Mouse (Mus musculus): ENCODE measurements at regions not wholly inside any gene's neighbourhood (a gene's known extent, or its start where the extent isn't known, plus 50 kb on each side); places are given as distances from the start of the nearest gene placed in this dataset.
"Not testable (repeated sequence)": the region's sequence is repeated elsewhere in the genome, so short reads cannot be mapped to it uniquely, and the experiment has no call there.

- H3K4me3 ChIP-seq (ENCODE audit: low read depth, low read length); H3K4me2 ChIP-seq (ENCODE audit: low read length); H3K27me3 ChIP-seq (replicated peaks; ENCODE audit: control insufficient read depth, insufficient read depth, low read length); H3K9ac ChIP-seq (ENCODE audit: low read length); H3K36me3 ChIP-seq (ENCODE audit: control insufficient read depth, insufficient read depth, low read length); H3K27ac ChIP-seq (ENCODE audit: low read depth, low read length); DNase-seq (ENCODE audit: low spot score); ATAC-seq; H3K9me3 ChIP-seq (replicated peaks; ENCODE audit: control insufficient read depth, low read length); H3K4me1 ChIP-seq (ENCODE audit: control insufficient read depth, insufficient read depth, low read length): not testable (repeated sequence)
- 48% methylated on average over 3 of the region's 3 CpGs for WGBS
Observed at GRCm38 (mm10) chr14:53616061-53616460, 637.8 kb downstream of the Dad1 start.

- no peaks in the 10 kb centered on the region for H3K9me3 ChIP-seq (replicated peaks; ENCODE audit: control insufficient read depth, low read length)
- no peak overlapping the region for H3K9ac ChIP-seq (ENCODE audit: low read length)
- H3K4me1 ChIP-seq (ENCODE audit: control insufficient read depth, insufficient read depth, low read length) = no peaks in the 10 kb centered on the region
- ATAC-seq = no peak
- no peak overlapping the region for H3K4me2 ChIP-seq (ENCODE audit: low read length)
- no peak overlapping the region for H3K4me3 ChIP-seq (ENCODE audit: low read depth, low read length)
- no peaks in the 10 kb centered on the region for H3K27me3 ChIP-seq (replicated peaks; ENCODE audit: control insufficient read depth, insufficient read depth, low read length)
- DNase-seq (ENCODE audit: low spot score) = peak; percentile 10
- H3K27ac ChIP-seq (ENCODE audit: low read depth, low read length) = no peak overlapping the region
- no peaks in the 10 kb centered on the region for H3K36me3 ChIP-seq (ENCODE audit: control insufficient read depth, insufficient read depth, low read length)
Observed at GRCm38 (mm10) chr14:53614341-53614740, 639.6 kb downstream of the Dad1 start.

- H3K4me2 ChIP-seq (ENCODE audit: low read length); ATAC-seq; H3K4me1 ChIP-seq (ENCODE audit: control insufficient read depth, insufficient read depth, low read length); H3K9ac ChIP-seq (ENCODE audit: low read length); H3K4me3 ChIP-seq (ENCODE audit: low read depth, low read length); H3K9me3 ChIP-seq (replicated peaks; ENCODE audit: control insufficient read depth, low read length); H3K27me3 ChIP-seq (replicated peaks; ENCODE audit: control insufficient read depth, insufficient read depth, low read length); H3K36me3 ChIP-seq (ENCODE audit: control insufficient read depth, insufficient read depth, low read length); H3K27ac ChIP-seq (ENCODE audit: low read depth, low read length); DNase-seq (ENCODE audit: low spot score): not testable (repeated sequence)
- 79% methylated on average over 3 of the region's 3 CpGs for WGBS
Observed at GRCm38 (mm10) chr14:53599299-53599698, 654.6 kb downstream of the Dad1 start.

- H3K4me2 ChIP-seq (ENCODE audit: low read length); H3K4me1 ChIP-seq (ENCODE audit: control insufficient read depth, insufficient read depth, low read length); DNase-seq (ENCODE audit: low spot score); H3K27ac ChIP-seq (ENCODE audit: low read depth, low read length); H3K4me3 ChIP-seq (ENCODE audit: low read depth, low read length); ATAC-seq; H3K9me3 ChIP-seq (replicated peaks; ENCODE audit: control insufficient read depth, low read length); H3K9ac ChIP-seq (ENCODE audit: low read length); H3K27me3 ChIP-seq (replicated peaks; ENCODE audit: control insufficient read depth, insufficient read depth, low read length); H3K36me3 ChIP-seq (ENCODE audit: control insufficient read depth, insufficient read depth, low read length): not testable (repeated sequence)
Observed at GRCm38 (mm10) chr14:53597287-53597686, 656.6 kb downstream of the Dad1 start.

DNA sequence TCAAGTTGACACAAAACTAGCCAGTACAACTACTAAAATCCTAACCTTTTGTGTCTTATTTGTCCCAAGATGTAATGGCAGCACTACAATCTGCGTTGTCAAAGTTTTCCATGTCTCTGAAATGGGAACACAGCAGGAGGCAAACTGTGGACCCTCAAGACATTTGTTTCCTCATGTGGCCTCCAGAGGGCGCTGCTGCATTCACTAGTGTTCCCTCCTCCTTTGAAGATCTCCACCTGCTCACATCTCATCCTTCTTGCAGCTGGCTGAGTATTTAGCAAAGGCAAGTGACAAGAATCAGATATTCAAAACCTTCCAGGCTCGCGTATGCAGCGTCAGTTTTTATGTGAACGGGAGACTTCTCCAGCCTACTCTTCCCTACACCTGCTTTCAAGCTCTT, 663.3 kb downstream of the Dad1 start:
- 52% methylated on average over 6 of the region's 6 CpGs for whole genome bisulfite sequencing
- peak; percentile 6 for DNase-seq (ENCODE audit: low spot score)

DNA sequence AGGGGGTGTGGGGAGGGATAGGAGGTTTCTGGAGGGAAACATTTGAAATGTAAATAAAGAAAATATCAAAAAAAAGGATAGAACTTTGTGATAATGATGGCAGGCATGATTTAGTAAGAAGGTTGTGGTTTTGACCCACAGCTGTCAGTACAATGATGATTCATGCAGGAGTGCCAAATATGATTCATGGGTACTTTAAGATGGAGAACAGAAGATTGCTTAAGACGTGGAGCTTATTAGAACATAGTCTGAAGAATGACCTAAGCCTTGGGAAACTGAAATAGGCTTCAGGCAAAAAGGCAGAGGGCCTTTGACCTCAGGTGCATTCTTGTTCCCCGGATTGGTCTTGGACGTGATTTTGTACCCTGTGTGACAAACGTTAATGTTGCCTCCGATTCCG, 671.4 kb downstream of the Dad1 start:
- H3K36me3 ChIP-seq (ENCODE audit: control insufficient read depth, insufficient read depth, low read length); DNase-seq (ENCODE audit: low spot score); H3K27ac ChIP-seq (ENCODE audit: low read depth, low read length); H3K4me3 ChIP-seq (ENCODE audit: low read depth, low read length); H3K9ac ChIP-seq (ENCODE audit: low read length); H3K4me1 ChIP-seq (ENCODE audit: control insufficient read depth, insufficient read depth, low read length); H3K27me3 ChIP-seq (replicated peaks; ENCODE audit: control insufficient read depth, insufficient read depth, low read length); H3K4me2 ChIP-seq (ENCODE audit: low read length); H3K9me3 ChIP-seq (replicated peaks; ENCODE audit: control insufficient read depth, low read length); ATAC-seq: not testable (repeated sequence)
- 96% methylated on average over 6 of the region's 6 CpGs for WGBS

More for the DNA sequence above, 663.3 kb downstream of the Dad1 start:
- H3K9ac ChIP-seq (ENCODE audit: low read length); H3K4me1 ChIP-seq (ENCODE audit: control insufficient read depth, insufficient read depth, low read length); H3K36me3 ChIP-seq (ENCODE audit: control insufficient read depth, insufficient read depth, low read length); ATAC-seq; H3K27ac ChIP-seq (ENCODE audit: low read depth, low read length); H3K27me3 ChIP-seq (replicated peaks; ENCODE audit: control insufficient read depth, insufficient read depth, low read length); H3K4me2 ChIP-seq (ENCODE audit: low read length); H3K4me3 ChIP-seq (ENCODE audit: low read depth, low read length); H3K9me3 ChIP-seq (replicated peaks; ENCODE audit: control insufficient read depth, low read length): not testable (repeated sequence)

- WGBS = 59% methylated on average over 3 of the region's 3 CpGs
- not testable (repeated sequence) for H3K9me3 ChIP-seq (replicated peaks; ENCODE audit: control insufficient read depth, low read length); H3K36me3 ChIP-seq (ENCODE audit: control insufficient read depth, insufficient read depth, low read length); ATAC-seq; H3K4me1 ChIP-seq (ENCODE audit: control insufficient read depth, insufficient read depth, low read length); H3K27ac ChIP-seq (ENCODE audit: low read depth, low read length); H3K9ac ChIP-seq (ENCODE audit: low read length); H3K4me3 ChIP-seq (ENCODE audit: low read depth, low read length); H3K27me3 ChIP-seq (replicated peaks; ENCODE audit: control insufficient read depth, insufficient read depth, low read length); H3K4me2 ChIP-seq (ENCODE audit: low read length)
- DNase-seq (ENCODE audit: low spot score) = peak; percentile 2
Observed at GRCm38 (mm10) chr14:53581734-53582133, 672.2 kb downstream of the Dad1 start.

DNA sequence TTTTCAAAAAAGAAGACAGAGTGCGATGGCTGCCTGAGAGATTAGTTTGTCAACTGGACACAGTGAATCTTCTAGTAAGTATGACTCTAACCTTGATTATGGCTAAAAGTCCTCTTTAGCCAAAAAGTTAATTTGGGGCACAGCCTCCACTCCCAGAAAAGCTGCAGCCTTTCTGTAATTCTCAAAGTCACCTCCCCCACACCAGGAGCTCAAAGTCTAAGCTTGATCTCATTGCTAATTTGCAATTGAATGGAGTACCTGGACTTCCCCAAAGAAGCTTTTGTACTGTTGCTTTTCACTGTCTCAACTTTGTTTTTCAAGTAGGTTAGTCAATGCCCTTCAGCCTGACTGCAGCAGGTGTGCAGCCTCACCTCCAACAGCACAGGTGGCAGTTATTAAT, 677.0 kb downstream of the Dad1 start:
- H3K4me2 ChIP-seq (ENCODE audit: low read length); H3K9me3 ChIP-seq (replicated peaks; ENCODE audit: control insufficient read depth, low read length); H3K4me1 ChIP-seq (ENCODE audit: control insufficient read depth, insufficient read depth, low read length); H3K36me3 ChIP-seq (ENCODE audit: control insufficient read depth, insufficient read depth, low read length); H3K9ac ChIP-seq (ENCODE audit: low read length); H3K27me3 ChIP-seq (replicated peaks; ENCODE audit: control insufficient read depth, insufficient read depth, low read length); H3K4me3 ChIP-seq (ENCODE audit: low read depth, low read length); DNase-seq (ENCODE audit: low spot score); H3K27ac ChIP-seq (ENCODE audit: low read depth, low read length); ATAC-seq: not testable (repeated sequence)
- WGBS = 90% methylated on average over 1 of the region's 1 CpGs

DNA sequence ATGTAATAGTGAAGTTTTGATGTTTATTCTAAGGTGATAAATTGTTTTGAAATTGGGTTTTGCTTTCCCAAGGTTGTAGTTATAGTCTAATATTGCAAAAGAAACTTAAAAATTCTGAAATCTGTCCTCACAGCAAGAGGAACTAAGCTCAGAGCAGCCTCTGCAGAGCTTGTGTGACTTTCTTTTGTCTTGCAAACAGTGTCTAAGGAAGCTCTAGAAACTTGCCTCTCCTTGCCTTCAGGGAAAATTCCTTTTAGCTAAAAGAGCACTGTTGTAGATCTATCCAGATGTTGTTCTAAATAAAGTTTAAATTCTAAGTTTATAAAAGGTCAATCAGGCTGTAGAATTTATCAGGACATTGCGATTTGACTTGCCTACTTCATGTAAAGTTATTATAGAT, 681.2 kb downstream of the Dad1 start:
- H3K9me3 ChIP-seq (replicated peaks; ENCODE audit: control insufficient read depth, low read length); H3K9ac ChIP-seq (ENCODE audit: low read length); H3K4me1 ChIP-seq (ENCODE audit: control insufficient read depth, insufficient read depth, low read length); H3K4me3 ChIP-seq (ENCODE audit: low read depth, low read length); DNase-seq (ENCODE audit: low spot score); H3K27ac ChIP-seq (ENCODE audit: low read depth, low read length); H3K27me3 ChIP-seq (replicated peaks; ENCODE audit: control insufficient read depth, insufficient read depth, low read length); ATAC-seq; H3K36me3 ChIP-seq (ENCODE audit: control insufficient read depth, insufficient read depth, low read length); H3K4me2 ChIP-seq (ENCODE audit: low read length): not testable (repeated sequence)
- 91% methylated on average over 1 of the region's 1 CpGs for WGBS

DNA sequence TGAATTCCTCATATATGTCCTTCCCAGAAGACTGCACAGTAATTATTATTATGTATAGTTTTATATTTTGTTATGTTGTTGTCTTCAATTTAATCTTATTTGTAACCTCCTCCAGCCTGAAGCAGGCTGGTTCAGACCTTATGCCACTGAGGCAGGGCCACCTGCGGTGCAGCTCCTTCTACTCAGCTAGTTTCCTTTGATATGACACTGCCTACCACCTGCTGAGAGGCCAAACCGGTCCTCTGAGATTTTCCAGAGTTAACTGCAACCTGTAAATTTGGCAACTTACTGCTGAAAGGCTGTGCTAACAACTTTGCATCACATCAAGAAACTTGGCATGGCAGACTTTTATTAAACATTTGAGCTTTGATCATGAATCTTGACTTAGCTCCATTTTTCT, 691.3 kb downstream of the Dad1 start:
- ATAC-seq (no peak), DNase-seq (ENCODE audit: low spot score) (no peak)
- WGBS = 48% methylated on average over 2 of the region's 2 CpGs

More for the DNA sequence above, 691.3 kb downstream of the Dad1 start:
- H3K9me3 ChIP-seq (replicated peaks; ENCODE audit: control insufficient read depth, low read length) = no peaks in the 10 kb centered on the region
- no peaks in the 10 kb centered on the region for H3K36me3 ChIP-seq (ENCODE audit: control insufficient read depth, insufficient read depth, low read length)
- H3K27ac ChIP-seq (ENCODE audit: low read depth, low read length) = no peak overlapping the region
- H3K4me2 ChIP-seq (ENCODE audit: low read length) = no peak overlapping the region
- no peaks in the 10 kb centered on the region for H3K27me3 ChIP-seq (replicated peaks; ENCODE audit: control insufficient read depth, insufficient read depth, low read length)
- no peaks in the 10 kb centered on the region for H3K4me1 ChIP-seq (ENCODE audit: control insufficient read depth, insufficient read depth, low read length)
- no peak overlapping the region for H3K9ac ChIP-seq (ENCODE audit: low read length)
- H3K4me3 ChIP-seq (ENCODE audit: low read depth, low read length) = no peak overlapping the region

All from forebrain, embryonic 14.5 days (tissue).